Mouse (Mus musculus): ENCODE results near the gene Pde2a. TPM values are rescaled to one million over a fixed set of nuclear protein-coding genes. Genes with fewer than 3 reads are reported as not detected.

The Pde2a gene
- total and polyA plus RNA-seq, 3 experiments: 0.08 to 0.40 TPM; not detected in 1

DNA sequence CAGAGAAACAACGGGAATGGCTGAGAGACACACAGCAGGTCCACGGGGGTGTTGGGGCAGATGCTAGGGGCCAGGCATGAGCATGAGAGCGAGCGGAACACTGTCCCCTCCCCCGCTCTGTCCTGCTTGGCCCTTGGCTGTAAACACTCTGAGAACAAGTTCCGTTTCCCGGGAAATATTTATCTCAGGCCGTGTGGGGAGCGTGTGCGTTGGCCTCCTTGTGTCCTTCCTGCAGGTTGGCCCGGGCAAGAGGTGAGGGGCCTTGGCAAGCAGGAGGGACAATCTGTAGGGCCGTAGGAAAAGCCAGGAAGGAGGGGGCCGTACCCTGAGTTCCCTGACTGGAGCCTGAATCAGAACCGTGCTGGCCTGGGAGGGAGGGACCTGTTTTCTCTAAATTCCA, 43.9 kb downstream of the Pde2a start:
- Histone ChIP-seq H3K9ac (ENCODE audit: insufficient read depth, low read depth) (no peak overlapping the region), H3K4me3 (replicated peaks in 1 of 3; ENCODE audit: low read depth in 2 of 3, low read length in 2 of 3, poor library complexity in 1 of 3) (no peak overlapping the region), H3K36me3 (replicated peaks in 1 of 2; ENCODE audit: control insufficient read depth in 1 of 2, insufficient read depth in 1 of 2, low read length in 1 of 2) (no peaks in the 10 kb centered on the region), H3K4me2 (ENCODE audit: insufficient read depth, low read depth, poor library complexity, severe bottlenecking) (no peak overlapping the region), H3K79me2 (replicated peaks; ENCODE audit: control insufficient read depth, extremely low read depth, insufficient read depth, poor library complexity, severe bottlenecking) (no peaks in the 10 kb centered on the region), H3K4me1 (ENCODE audit: control insufficient read depth in 1 of 2, insufficient read depth in 2 of 2) (no peaks in the 10 kb centered on the region), H3K9me3 (replicated peaks; ENCODE audit: low read length) (no peaks in the 10 kb centered on the region), H3K27ac (ENCODE audit: insufficient read depth, low read depth) (no peak overlapping the region), H3K27me3 (replicated peaks) (peaks cover 90% of the 10 kb centered on the region)
- in situ Hi-C loops (cut with MboI; ENCODE audit: low pct_ligation_motif_present, low pct_unique_long_range_greater_than_20kb, low sequenced_read_pairs) (no loop called here), dilution Hi-C loops (cut with MboI; ENCODE audit: extremely low pct_ligation_motif_present, extremely low pct_unique_long_range_greater_than_20kb, low sequenced_read_pairs) (no loop called here)
- no peak for TF ChIP-seq MYC (IDR thresholded peaks at IDR 0.05; ENCODE audit: low read depth, low read length)
- TF ChIP-seq NRF1 (IDR thresholded peaks at IDR 0.05; ENCODE audit: low read depth, low read length): no peak
- TF ChIP-seq POLR2AphosphoS2 (IDR thresholded peaks at IDR 0.05; ENCODE audit: low read depth, low read length): no peak
- TF ChIP-seq USF1 (IDR thresholded peaks at IDR 0.05; ENCODE audit: low read depth, low read length): no peak
- no peak for TF ChIP-seq E2F4 (IDR thresholded peaks at IDR 0.05; ENCODE audit: insufficient replicate concordance, low read depth, low read length)
- no peak for TF ChIP-seq UBTF (IDR thresholded peaks at IDR 0.05; ENCODE audit: low read depth, low read length)
- TF ChIP-seq EP300 (IDR thresholded peaks at IDR 0.05; ENCODE audit: low read length): no peak
- TF ChIP-seq CTCF (conservative IDR thresholded peaks at IDR 0.05 in 1 of 2, IDR thresholded peaks at IDR 0.05 in 1 of 2; ENCODE audit: low read depth in 2 of 2, low read length in 2 of 2): no peak
- no peak for TF ChIP-seq ETS1 (conservative IDR thresholded peaks at IDR 0.05; ENCODE audit: low read depth, low read length)
- TF ChIP-seq ZMIZ1 (IDR thresholded peaks at IDR 0.05; ENCODE audit: low read depth, low read length): no peak
- no peak for TF ChIP-seq HCFC1 (IDR thresholded peaks at IDR 0.05; ENCODE audit: low read depth, low read length)
- no peak for TF ChIP-seq TCF12 (IDR thresholded peaks at IDR 0.05; ENCODE audit: low read depth, low read length)
- TF ChIP-seq MAX (IDR thresholded peaks at IDR 0.05; ENCODE audit: low read length): no peak
- no peak for TF ChIP-seq BHLHE40 (IDR thresholded peaks at IDR 0.05; ENCODE audit: low read depth, low read length)
- no peak for TF ChIP-seq IRF4 (IDR thresholded peaks at IDR 0.05; ENCODE audit: low read depth, low read length)
- TF ChIP-seq SIN3A (IDR thresholded peaks at IDR 0.05; ENCODE audit: low read length): no peak
- DNase-seq (ENCODE audit: extremely low read depth): no peak

DNA sequence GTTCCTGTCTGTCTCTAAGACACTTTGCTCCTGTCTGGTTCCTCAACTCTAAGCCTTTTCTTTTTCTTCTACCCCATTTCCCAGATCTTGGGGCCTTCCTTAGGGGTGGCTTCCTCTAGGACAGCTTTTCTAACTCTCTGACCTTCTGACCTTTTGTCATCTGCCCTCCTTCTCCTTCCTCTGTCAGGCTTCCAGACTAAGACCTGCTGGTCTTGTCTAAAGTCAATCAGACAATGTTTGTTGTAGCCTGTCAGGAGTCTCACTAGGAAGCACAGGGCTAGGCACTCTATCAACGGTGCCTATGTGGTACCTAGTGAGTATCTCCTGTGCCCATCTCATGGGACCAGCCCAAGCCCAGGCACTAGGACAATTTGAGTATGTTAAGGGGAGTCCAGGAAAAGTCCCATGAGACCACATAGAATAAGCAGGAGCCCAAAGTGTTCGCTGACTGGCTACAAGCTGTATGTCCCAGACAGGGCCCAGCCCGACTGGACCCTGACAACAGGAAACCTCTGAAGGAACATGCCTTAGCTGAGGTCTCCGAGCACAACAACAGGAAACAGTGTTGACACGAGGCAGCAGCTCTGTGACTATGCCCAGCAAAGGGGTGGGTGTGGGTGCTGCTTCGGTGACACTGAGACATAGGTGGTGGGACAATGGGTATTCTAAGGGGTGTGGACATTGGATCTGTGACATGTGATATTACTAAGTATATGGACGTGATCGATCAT, 44.5 kb downstream of the Pde2a start:
- no peak overlapping the region for H3K4me2 ChIP-seq (ENCODE audit: insufficient read depth, low read depth, poor library complexity, severe bottlenecking)
- no peak overlapping the region for H3K4me3 ChIP-seq (replicated peaks in 1 of 3; ENCODE audit: low read depth in 2 of 3, low read length in 2 of 3, poor library complexity in 1 of 3)
- dilution Hi-C loops (cut with MboI; ENCODE audit: extremely low pct_ligation_motif_present, extremely low pct_unique_long_range_greater_than_20kb, low sequenced_read_pairs): no loop called here
- no peaks in the 10 kb centered on the region for H3K79me2 ChIP-seq (replicated peaks; ENCODE audit: control insufficient read depth, extremely low read depth, insufficient read depth, poor library complexity, severe bottlenecking)
- no peaks in the 10 kb centered on the region for H3K4me1 ChIP-seq (ENCODE audit: control insufficient read depth in 1 of 2, insufficient read depth in 2 of 2)
- H3K36me3 ChIP-seq (replicated peaks in 1 of 2; ENCODE audit: control insufficient read depth in 1 of 2, insufficient read depth in 1 of 2, low read length in 1 of 2): no peaks in the 10 kb centered on the region
- H3K9ac ChIP-seq (ENCODE audit: insufficient read depth, low read depth): no peak overlapping the region
- H3K27ac ChIP-seq (ENCODE audit: insufficient read depth, low read depth): no peak overlapping the region
- TF ChIP-seq POLR2A (IDR thresholded peaks at IDR 0.05; ENCODE audit: low read depth, low read length) (no peak), NRF1 (IDR thresholded peaks at IDR 0.05; ENCODE audit: low read depth, low read length) (no peak), ZMIZ1 (IDR thresholded peaks at IDR 0.05; ENCODE audit: low read depth, low read length) (no peak), PAX5 (IDR thresholded peaks at IDR 0.05; ENCODE audit: low read length) (no peak), SIN3A (IDR thresholded peaks at IDR 0.05; ENCODE audit: low read length) (no peak), GABPA (IDR thresholded peaks at IDR 0.05; ENCODE audit: insufficient replicate concordance, low read depth, low read length) (no peak), ELF1 (IDR thresholded peaks at IDR 0.05; ENCODE audit: low read depth, low read length) (no peak), CTCF (conservative IDR thresholded peaks at IDR 0.05 in 1 of 2, IDR thresholded peaks at IDR 0.05 in 1 of 2; ENCODE audit: low read depth in 2 of 2, low read length in 2 of 2) (no peak), MAZ (IDR thresholded peaks at IDR 0.05; ENCODE audit: low read depth, low read length) (no peak), MXI1 (IDR thresholded peaks at IDR 0.05; ENCODE audit: low read depth, low read length) (no peak), NELFE (IDR thresholded peaks at IDR 0.05; ENCODE audit: low read depth, low read length) (no peak), JUND (conservative IDR thresholded peaks at IDR 0.05; ENCODE audit: low read depth, low read length) (no peak), POLR2AphosphoS2 (IDR thresholded peaks at IDR 0.05; ENCODE audit: low read depth, low read length) (no peak), E2F4 (IDR thresholded peaks at IDR 0.05; ENCODE audit: insufficient replicate concordance, low read depth, low read length) (no peak), EP300 (IDR thresholded peaks at IDR 0.05; ENCODE audit: low read length) (no peak), JUN (IDR thresholded peaks at IDR 0.05; ENCODE audit: insufficient read depth, low read depth, low read length) (no peak), SMC3 (IDR thresholded peaks at IDR 0.05; ENCODE audit: low read depth, low read length) (no peak), ZKSCAN1 (IDR thresholded peaks at IDR 0.05; ENCODE audit: borderline replicate concordance, low read depth, low read length) (no peak), ZNF384 (IDR thresholded peaks at IDR 0.05; ENCODE audit: low read depth, low read length) (no peak)
- no peak for DNase-seq (ENCODE audit: extremely low read depth)
- H3K9me3 ChIP-seq (replicated peaks; ENCODE audit: low read length): no peaks in the 10 kb centered on the region
- in situ Hi-C loops (cut with MboI; ENCODE audit: low pct_ligation_motif_present, low pct_unique_long_range_greater_than_20kb, low sequenced_read_pairs): no loop called here
- H3K27me3 ChIP-seq (replicated peaks): peaks cover 94% of the 10 kb centered on the region

Measured in CH12.LX (cell line).